Mouse (Mus musculus): ENCODE results near the gene Gja4. TPM values are rescaled to one million over a fixed set of nuclear protein-coding genes. Genes with fewer than 3 reads are reported as not detected.

Gja4 gene
- total RNA-seq, 2 experiments from 2014 or later, result 12.0 to 13.9 TPM

Other genes with a start within 250 kb of the Gja4 start
- gene Zmym6, start 236.7 kb downstream of the Gja4 start, total RNA-seq (2021), result 10 to 100 TPM; 23.6 to 24.2 TPM
- gene Tmem35b, start 190.3 kb downstream of the Gja4 start, total RNA-seq (2021), result 10 to 100 TPM; 12.8 to 18.1 TPM
- gene Dlgap3, start 144.8 kb downstream of the Gja4 start, total RNA-seq (2021), result 10 to 100 TPM; 14.8 to 16.1 TPM
- gene Smim12, start 70.3 kb downstream of the Gja4 start, total RNA-seq (2021), result 10 to 100 TPM; 36.9 to 40.2 TPM
- gene Gjb3, start 16.8 kb upstream of the Gja4 start, total RNA-seq (2021), result under 1 TPM; 0.20 to 0.62 TPM
- gene Gjb4, start 40.0 kb upstream of the Gja4 start, total RNA-seq (2021), result not detected
- gene Gjb5, start 44.1 kb upstream of the Gja4 start, total RNA-seq (2021), result 1 to 10 TPM in 1 of 2 experiments, under 1 TPM in 1; 0.65 to 1.1 TPM